Comparison of ENCODE assay signal across 15 mouse cellular contexts in genomic region chr6:85189361-85189760, GRCm38 (mm10). TPM values are rescaled to one million over a fixed set of nuclear protein-coding genes. Genes with fewer than 3 reads are reported as not detected.
DNase-seq lines count a peak whose midpoint lies in the region; ATAC-seq and TF ChIP-seq lines count a peak whose summit lies in the region.
"Had no signal": no experiment of that assay in that cellular context is flagged by ENCODE, and none has a peak within 500 bp of the region (broad histone marks: within the 10 kb centered on the region; RNA-seq: fewer than 3 reads in every experiment).

No protein-coding gene starts in this region.

- no peak for TF ChIP-seq CTCF in layer of hippocampus, adult 2 months (conservative IDR thresholded peaks at IDR 0.05)

- peaks cover 91% of the 10 kb centered on the region for H3K27me3 ChIP-seq in embryonic facial prominence, embryonic 12.5 days
- H3K27me3 ChIP-seq in hindbrain, embryonic 14.5 days (ENCODE audit: control insufficient read depth, insufficient read depth, low read length), result peaks cover 96% of the 10 kb centered on the region

- H3K4me3 ChIP-seq in layer of hippocampus, adult 2 months, result peak overlapping the region; percentile 62
- peak overlapping the region; percentile 29; the same call in 1 of the 2 replicates for H3K4me3 ChIP-seq in embryonic facial prominence, embryonic 12.5 days
- peak overlapping the region; percentile 15; the same call in 1 of the 2 replicates for H3K4me3 ChIP-seq in hindbrain, embryonic 14.5 days (replicated peaks; ENCODE audit: low read length)

- 5% methylated on average over 14 of the region's 14 CpGs for WGBS in embryonic facial prominence, embryonic 12.5 days
- WGBS in hindbrain, embryonic 14.5 days, result 7% methylated on average over 14 of the region's 14 CpGs

- 0 out of 2 replicates have a peak overlapping the region, but pooled peaks have one; percentile 46 for H3K4me2 ChIP-seq in embryonic facial prominence, embryonic 12.5 days (replicated peaks)
- H3K4me2 ChIP-seq in hindbrain, embryonic 14.5 days (replicated peaks), result no peak overlapping the region

- no peaks in the 10 kb centered on the region for H3K36me3 ChIP-seq in embryonic facial prominence, embryonic 12.5 days
- H3K36me3 ChIP-seq in hindbrain, embryonic 14.5 days (replicated peaks; ENCODE audit: control insufficient read depth, insufficient read depth), result no peaks in the 10 kb centered on the region

- no peak overlapping the region for H3K9ac ChIP-seq in embryonic facial prominence, embryonic 12.5 days
- no peak overlapping the region for H3K9ac ChIP-seq in hindbrain, embryonic 14.5 days

- DNase-seq in embryo, embryonic 10.5 days (ENCODE audit: low spot score), result peak; percentile 48
- no peak for DNase-seq in embryo, embryonic 10 days (ENCODE audit: low spot score)
- DNase-seq in layer of hippocampus, adult 2 months (ENCODE audit: low spot score in 2 of 2), result no peak
- DNase-seq in layer of hippocampus, adult 18-20 months (ENCODE audit: low spot score in 2 of 2), result no peak
- DNase-seq in hindbrain, embryonic 14.5 days (ENCODE audit: low spot score), result no peak
- DNase-seq in frontal cortex, adult 2 months (ENCODE audit: extremely low spot score in 1 of 2, low spot score in 1 of 2), result no peak
- DNase-seq: cerebellum, adult 8-10 months; gastrocnemius, postnatal 36 days; heart, postnatal 14 days; liver had no signal

- ATAC-seq in embryonic facial prominence, embryonic 12.5 days (ENCODE audit: insufficient number of reproducible peaks, insufficient read depth, low FRiP score, low TSS enrichment), result no peak
- no peak for ATAC-seq in hindbrain, embryonic 14.5 days (ENCODE audit: low FRiP score)
- no peak for ATAC-seq in frontal cortex, adult (ENCODE audit: low TSS enrichment)

- no peaks in the 10 kb centered on the region for H3K9me3 ChIP-seq in embryonic facial prominence, embryonic 12.5 days
- no peaks in the 10 kb centered on the region for H3K9me3 ChIP-seq in hindbrain, embryonic 14.5 days (ENCODE audit: control insufficient read depth, low read length)

- peak overlapping the region; percentile 75 for H3K27ac ChIP-seq in layer of hippocampus, adult 2 months
- H3K27ac ChIP-seq in embryonic facial prominence, embryonic 12.5 days, result no peak overlapping the region
- H3K27ac ChIP-seq in hindbrain, embryonic 14.5 days, result no peak overlapping the region

- peaks cover 29% of the 10 kb centered on the region for H3K4me1 ChIP-seq in embryonic facial prominence, embryonic 12.5 days
- peaks cover 20% of the 10 kb centered on the region for H3K4me1 ChIP-seq in hindbrain, embryonic 14.5 days (replicated peaks; ENCODE audit: control insufficient read depth, insufficient read depth, low read length)

RNA-seq across cellular contexts. Expression of gene Emx1, which starts 2.1 kb away (rescaled TPM):
- total RNA-seq in layer of hippocampus, adult 2 months (2021), result 10 to 100 TPM; 15.9 to 20.2 TPM
- 10 to 100 TPM; 17.0 to 19.3 TPM for total RNA-seq in layer of hippocampus, adult 18-20 months (2021)
- 0.68 and 1.8 TPM in 2 replicates for polyA plus RNA-seq in embryonic facial prominence, embryonic 12.5 days (2016; fragmentation: Nextera tagmentation; extraction: Ambion mirVana)
- polyA plus RNA-seq in hindbrain, embryonic 14.5 days (2014; fragmentation: Nextera tagmentation; extraction: Ambion mirVana), result not detected in 2 replicates
- 25.4 and 26.9 TPM in 2 replicates for polyA plus RNA-seq in frontal cortex, adult 2 months (2012; rRNA removed)
- total RNA-seq: gastrocnemius, postnatal 36 days; heart, postnatal 14 days; megakaryocyte, adult 5-6 weeks; neutrophil, adult 5-6 weeks had no signal
- polyA plus RNA-seq: small intestine, adult 2 months had no signal

RNA-seq across cellular contexts. Expression of gene Spr, which starts 51.8 kb away (rescaled TPM):
- total RNA-seq in layer of hippocampus, adult 2 months (2021), result 10 to 100 TPM; 44.5 to 48.2 TPM
- total RNA-seq in layer of hippocampus, adult 18-20 months (2021), result 10 to 100 TPM; 54.5 to 55.2 TPM
- 41.7 and 44.9 TPM in 2 replicates for polyA plus RNA-seq in embryonic facial prominence, embryonic 12.5 days (2016; fragmentation: Nextera tagmentation; extraction: Ambion mirVana)
- 38.2 and 42.7 TPM in 2 replicates for polyA plus RNA-seq in hindbrain, embryonic 14.5 days (2014; fragmentation: Nextera tagmentation; extraction: Ambion mirVana)
- polyA plus RNA-seq in frontal cortex, adult 2 months (2012; rRNA removed), result 14.5 and 17.8 TPM in 2 replicates
